Mouse (Mus musculus): ENCODE measurements at regions not wholly inside any gene's neighbourhood (a gene's known extent, or its start where the extent isn't known, plus 50 kb on each side); places are given as distances from the start of the nearest gene placed in this dataset.

- no peak for TF ChIP-seq CTCF (IDR thresholded peaks at IDR 0.05; ENCODE audit: borderline replicate concordance, insufficient read depth, low read depth, low read length)
- TF ChIP-seq POLR2A (IDR thresholded peaks at IDR 0.05; ENCODE audit: borderline replicate concordance, insufficient read depth, low read length) = no peak
Observed at GRCm38 (mm10) chr10:20841430-20842040, 110.8 kb upstream of the Ahi1 start.

Data from cerebellum, adult 2 months (tissue).